Mouse (Mus musculus): ENCODE data around the gene H2-Ab1. TPM values are rescaled to one million over a fixed set of nuclear protein-coding genes. Genes with fewer than 3 reads are reported as not detected.

H2-Ab1 gene
- polyA plus RNA-seq, 1 experiment from 2014 or later, result 11.7 TPM

DNA sequence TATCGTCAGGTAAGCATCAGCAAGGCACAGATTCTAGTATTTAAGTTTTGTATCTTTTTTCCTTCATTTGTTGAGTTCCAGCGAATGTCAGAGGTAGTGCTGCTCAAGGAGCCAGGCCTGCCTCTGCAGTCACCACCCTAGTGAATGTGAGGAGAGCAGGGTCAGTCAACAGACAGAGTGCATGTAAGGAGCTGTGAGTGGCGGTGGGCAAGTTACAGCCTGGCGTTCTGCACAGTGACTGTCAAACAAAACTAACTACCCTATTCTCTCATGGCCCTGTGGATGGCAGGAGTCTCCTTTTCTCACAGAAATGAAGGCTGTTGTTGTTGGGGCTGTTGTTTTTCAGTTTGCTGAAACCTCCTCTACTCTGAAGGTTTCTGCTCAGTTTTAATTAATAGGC is 27.9 kb downstream of the H2-Ab1 start:
- H3K4me3 ChIP-seq (replicated peaks), result no peak overlapping the region

DNA sequence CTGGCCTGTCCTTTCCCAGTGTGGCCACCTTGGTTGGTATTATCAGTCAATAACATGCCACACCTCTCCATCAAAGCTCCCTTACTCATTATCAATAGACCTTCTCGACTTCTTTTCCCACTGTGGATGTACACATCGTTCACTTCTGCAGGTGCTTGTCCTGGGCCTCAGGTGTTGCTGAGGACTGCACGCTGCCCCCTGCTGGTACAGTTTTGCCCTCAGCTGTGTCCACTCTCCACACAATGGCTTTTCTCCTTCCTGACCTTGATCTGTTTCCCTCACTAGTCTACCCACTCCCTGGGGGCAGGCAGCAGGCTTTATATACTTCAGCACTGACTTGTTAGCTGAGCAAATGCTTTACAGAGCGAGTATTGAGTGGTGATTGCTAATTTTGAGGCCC is 28.4 kb downstream of the H2-Ab1 start:
- ATAC-seq (ENCODE audit: insufficient number of reproducible peaks, low FRiP score, low TSS enrichment, low read depth), result no peak
- Histone ChIP-seq H3K9me3 (replicated peaks) (no peaks in the 10 kb centered on the region), H3K4me1 (no peaks in the 10 kb centered on the region), H3K27me3 (no peaks in the 10 kb centered on the region), H3K27ac (replicated peaks) (no peak overlapping the region), H3K4me3 (replicated peaks) (no peak overlapping the region), H3K36me3 (no peaks in the 10 kb centered on the region), H3K9ac (no peak overlapping the region), H3K4me2 (replicated peaks) (no peak overlapping the region)
- WGBS, result 32% methylated on average over 4 of the region's 4 CpGs

More for the DNA sequence above, 27.9 kb downstream of the H2-Ab1 start:
- 66% methylated on average over 4 of the region's 4 CpGs for WGBS
- Histone ChIP-seq H3K4me2 (replicated peaks) (no peak overlapping the region), H3K36me3 (no peaks in the 10 kb centered on the region), H3K9me3 (replicated peaks) (no peaks in the 10 kb centered on the region), H3K27me3 (no peaks in the 10 kb centered on the region), H3K4me1 (no peaks in the 10 kb centered on the region), H3K9ac (no peak overlapping the region), H3K27ac (replicated peaks) (no peak overlapping the region)
- no peak for ATAC-seq (ENCODE audit: insufficient number of reproducible peaks, low FRiP score, low TSS enrichment, low read depth)

DNA sequence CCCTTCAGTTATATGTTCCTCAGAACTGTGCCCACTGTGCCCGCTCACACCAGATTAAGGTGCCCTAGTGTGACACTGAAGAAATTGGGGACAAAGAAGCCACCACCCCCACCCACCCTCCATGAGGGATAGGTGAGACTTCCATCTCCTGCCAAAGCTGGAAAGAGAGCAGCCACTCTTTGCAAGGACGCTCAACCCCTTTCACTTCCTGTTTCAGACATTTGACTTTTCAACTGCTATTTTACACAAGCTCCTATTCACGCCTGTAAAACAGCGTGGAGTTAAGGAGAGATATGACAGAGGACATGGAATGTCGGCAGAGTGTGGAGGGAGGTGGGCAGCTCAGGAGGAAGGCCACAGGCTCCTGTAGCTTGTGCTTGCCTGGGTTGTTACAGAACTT is 29.0 kb downstream of the H2-Ab1 start:
- whole genome bisulfite sequencing, result 69% methylated on average over 5 of the region's 5 CpGs

DNA sequence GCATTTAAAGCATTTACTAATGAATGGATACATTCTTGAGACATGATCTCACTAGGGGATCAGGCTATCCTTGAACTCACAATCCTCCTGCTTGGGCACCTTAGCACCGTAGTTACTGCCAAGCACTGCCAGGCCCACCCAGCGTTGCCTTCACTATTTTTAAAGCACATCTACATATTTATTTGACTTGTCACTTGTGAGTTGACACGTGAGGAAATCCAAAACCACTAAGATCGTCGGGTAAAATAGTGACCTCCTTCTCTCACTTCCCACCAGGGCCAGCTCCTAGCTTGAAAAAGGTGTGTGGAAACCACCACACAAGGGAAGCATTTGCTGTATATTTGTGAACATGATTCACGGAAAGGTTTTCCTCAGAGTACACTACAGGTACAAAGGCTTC is 29.5 kb downstream of the H2-Ab1 start:
- Histone ChIP-seq H3K27ac (replicated peaks) (no peak overlapping the region), H3K9ac (no peak overlapping the region), H3K27me3 (no peaks in the 10 kb centered on the region), H3K4me1 (0 out of 2 replicates have a peak, but pooled peaks cover 4% of the 10 kb centered on the region), H3K36me3 (no peaks in the 10 kb centered on the region), H3K4me3 (replicated peaks) (no peak overlapping the region), H3K4me2 (replicated peaks) (no peak overlapping the region), H3K9me3 (replicated peaks) (no peaks in the 10 kb centered on the region)
- 65% methylated on average over 6 of the region's 6 CpGs for WGBS
- no peak for ATAC-seq (ENCODE audit: insufficient number of reproducible peaks, low FRiP score, low TSS enrichment, low read depth)

More for the DNA sequence above, 29.0 kb downstream of the H2-Ab1 start:
- Histone ChIP-seq H3K27ac (replicated peaks) (no peak overlapping the region), H3K27me3 (no peaks in the 10 kb centered on the region), H3K9me3 (replicated peaks) (no peaks in the 10 kb centered on the region), H3K4me1 (0 out of 2 replicates have a peak, but pooled peaks cover 2% of the 10 kb centered on the region), H3K4me2 (replicated peaks) (no peak overlapping the region), H3K36me3 (no peaks in the 10 kb centered on the region), H3K9ac (no peak overlapping the region), H3K4me3 (replicated peaks) (no peak overlapping the region)
- ATAC-seq (ENCODE audit: insufficient number of reproducible peaks, low FRiP score, low TSS enrichment, low read depth), result no peak

DNA sequence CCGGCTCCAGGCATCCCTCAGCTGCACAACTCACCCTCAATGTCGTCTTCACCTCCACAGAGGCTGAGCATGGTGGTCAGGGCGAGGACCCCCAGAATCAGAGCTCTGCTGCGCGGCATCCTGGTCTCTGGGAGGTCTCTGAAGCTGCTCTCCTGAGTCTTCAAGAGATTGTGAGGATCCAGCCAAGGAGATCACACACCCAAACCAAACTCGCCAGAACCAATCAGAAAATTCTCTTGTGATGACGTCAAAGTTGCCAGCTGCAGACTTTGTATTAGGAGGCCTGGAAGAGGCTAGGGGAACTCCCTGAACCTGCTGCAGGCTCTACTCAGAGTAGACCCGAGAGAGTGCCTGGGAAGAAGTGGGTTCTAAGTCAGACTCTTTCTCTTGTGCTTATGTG is 30.2 kb downstream of the H2-Ab1 start, which contains the start of gene H2-Aa:
TSS of gene H2-Aa (minus strand) at position 176 of the 400 bp plus-strand sequence.
- no peaks in the 10 kb centered on the region for H3K9me3 ChIP-seq (replicated peaks)
- no peak within 1 kb of the TSS for H3K27ac ChIP-seq (replicated peaks)
- no peak within 1 kb of the TSS for H3K4me3 ChIP-seq (replicated peaks)
- no peaks in the 10 kb centered on the region for H3K27me3 ChIP-seq
- no peak for ATAC-seq (ENCODE audit: insufficient number of reproducible peaks, low FRiP score, low TSS enrichment, low read depth)
- 17% methylated on average over 8 of the region's 8 CpGs for WGBS
- no peak within 1 kb of the TSS for H3K4me2 ChIP-seq (replicated peaks)
- H3K9ac ChIP-seq, result no peak within 1 kb of the TSS
- H3K36me3 ChIP-seq, result no peaks in the 10 kb centered on the region
- H3K4me1 ChIP-seq, result 0 out of 2 replicates have a peak, but pooled peaks cover 4% of the 10 kb centered on the region

DNA sequence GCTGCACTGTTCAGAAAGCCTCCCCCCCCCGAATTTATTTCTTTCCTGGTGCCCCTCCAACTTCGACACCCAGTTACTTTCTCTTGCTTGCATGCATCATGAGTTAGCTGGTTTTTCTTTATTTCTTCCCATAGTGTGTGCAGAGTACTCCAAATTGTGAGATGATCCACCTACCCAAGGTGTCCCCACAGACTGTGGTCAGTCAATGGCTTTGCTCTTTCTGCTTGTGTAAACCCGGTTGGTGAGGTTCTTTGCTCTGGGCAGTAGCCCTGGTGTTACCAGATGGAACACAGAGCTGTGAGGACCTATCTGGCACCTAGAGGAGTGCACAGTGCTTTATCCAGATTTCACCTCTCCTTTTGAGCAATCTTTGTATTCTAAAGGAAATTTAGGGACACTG is 30.6 kb downstream of the H2-Ab1 start:
- Histone ChIP-seq H3K4me2 (replicated peaks) (no peak overlapping the region), H3K36me3 (no peaks in the 10 kb centered on the region), H3K27ac (replicated peaks) (no peak overlapping the region), H3K9ac (no peak overlapping the region), H3K4me1 (0 out of 2 replicates have a peak, but pooled peaks cover 4% of the 10 kb centered on the region), H3K27me3 (no peaks in the 10 kb centered on the region), H3K9me3 (replicated peaks) (no peaks in the 10 kb centered on the region), H3K4me3 (replicated peaks) (no peak overlapping the region)
- ATAC-seq (ENCODE audit: insufficient number of reproducible peaks, low FRiP score, low TSS enrichment, low read depth), result no peak
- WGBS, result 68% methylated on average over 3 of the region's 3 CpGs

DNA sequence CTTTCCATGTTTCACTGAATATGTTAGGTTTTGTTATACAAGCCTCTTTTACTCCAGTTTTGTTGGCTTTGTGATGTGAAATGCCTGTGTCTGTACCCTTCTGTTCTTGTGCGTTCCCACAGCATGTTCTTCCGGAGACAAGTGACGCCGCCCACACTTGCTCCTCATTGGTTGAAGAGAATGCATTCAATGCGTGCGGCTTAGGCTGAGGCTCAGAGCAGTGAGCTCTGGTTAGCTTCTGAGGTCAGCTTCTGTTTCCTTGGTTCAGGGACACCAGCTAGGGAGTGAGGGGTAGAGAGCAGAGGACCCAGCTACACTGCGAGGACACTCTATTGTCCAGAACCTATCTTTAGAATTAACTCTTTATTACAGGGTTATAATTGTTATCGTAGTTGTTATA is 34.1 kb downstream of the H2-Ab1 start:
- H3K9ac ChIP-seq, result no peak overlapping the region
- H3K36me3 ChIP-seq, result no peaks in the 10 kb centered on the region
- H3K9me3 ChIP-seq (replicated peaks), result no peaks in the 10 kb centered on the region
- no peaks in the 10 kb centered on the region for H3K27me3 ChIP-seq
- no peak for ATAC-seq (ENCODE audit: insufficient number of reproducible peaks, low FRiP score, low TSS enrichment, low read depth)
- no peak overlapping the region for H3K4me2 ChIP-seq (replicated peaks)
- no peak overlapping the region for H3K4me3 ChIP-seq (replicated peaks)
- 12% methylated on average over 8 of the region's 8 CpGs for WGBS
- H3K4me1 ChIP-seq, result 0 out of 2 replicates have a peak, but pooled peaks cover 9% of the 10 kb centered on the region
- H3K27ac ChIP-seq (replicated peaks), result no peak overlapping the region

DNA sequence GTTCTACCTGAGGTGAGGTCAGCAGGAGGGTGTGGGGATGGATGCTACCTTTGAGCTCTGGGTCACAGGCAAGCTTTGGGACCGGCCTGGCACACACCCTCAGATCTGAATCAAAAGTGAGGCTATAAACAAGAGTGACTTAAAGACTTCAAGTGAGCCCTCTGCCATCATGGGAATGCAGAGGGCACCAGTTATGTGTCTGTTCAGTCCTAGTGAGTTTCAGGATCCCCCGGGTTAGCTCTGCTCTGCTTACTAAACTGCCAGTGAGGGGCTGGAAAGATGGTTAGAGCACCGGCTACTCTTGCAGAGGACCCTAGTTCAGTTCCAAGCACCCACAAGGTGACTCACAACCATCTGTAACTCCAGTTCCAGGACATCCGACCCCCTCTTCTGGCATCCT is 35.1 kb downstream of the H2-Ab1 start:
- Histone ChIP-seq H3K27ac (replicated peaks) (no peak overlapping the region), H3K36me3 (no peaks in the 10 kb centered on the region), H3K9ac (no peak overlapping the region), H3K4me3 (replicated peaks) (no peak overlapping the region), H3K4me2 (replicated peaks) (no peak overlapping the region), H3K4me1 (0 out of 2 replicates have a peak, but pooled peaks cover 9% of the 10 kb centered on the region), H3K27me3 (no peaks in the 10 kb centered on the region), H3K9me3 (replicated peaks) (no peaks in the 10 kb centered on the region)
- WGBS, result 91% methylated on average over 4 of the region's 4 CpGs
- ATAC-seq (ENCODE audit: insufficient number of reproducible peaks, low FRiP score, low TSS enrichment, low read depth), result no peak

DNA sequence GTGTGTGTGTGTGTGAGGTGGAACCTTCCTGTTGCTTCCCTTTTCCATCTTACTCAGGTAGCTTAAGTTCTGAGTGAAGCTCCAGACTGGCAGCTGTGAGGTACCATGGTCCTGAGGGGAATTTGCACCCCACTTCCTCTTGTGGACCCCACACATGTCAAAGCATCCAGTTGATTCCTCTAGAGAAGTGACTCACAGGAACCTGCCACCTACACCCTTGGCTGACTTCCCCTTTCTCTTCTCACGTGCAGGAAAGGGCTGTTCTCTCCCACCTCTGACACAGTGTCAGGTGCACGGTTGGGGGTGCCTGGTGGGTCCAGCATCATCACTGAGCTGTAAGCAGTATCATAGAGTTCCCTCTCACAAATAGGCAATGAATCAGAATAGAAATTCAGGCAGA is 36.0 kb downstream of the H2-Ab1 start:
- no peak for ATAC-seq (ENCODE audit: insufficient number of reproducible peaks, low FRiP score, low TSS enrichment, low read depth)
- Histone ChIP-seq H3K9ac (no peak overlapping the region), H3K36me3 (no peaks in the 10 kb centered on the region), H3K9me3 (replicated peaks) (no peaks in the 10 kb centered on the region), H3K4me1 (0 out of 2 replicates have a peak, but pooled peaks cover 9% of the 10 kb centered on the region), H3K4me3 (replicated peaks) (no peak overlapping the region), H3K27ac (replicated peaks) (no peak overlapping the region), H3K27me3 (no peaks in the 10 kb centered on the region), H3K4me2 (replicated peaks) (no peak overlapping the region)
- 56% methylated on average over 2 of the region's 2 CpGs for WGBS

DNA sequence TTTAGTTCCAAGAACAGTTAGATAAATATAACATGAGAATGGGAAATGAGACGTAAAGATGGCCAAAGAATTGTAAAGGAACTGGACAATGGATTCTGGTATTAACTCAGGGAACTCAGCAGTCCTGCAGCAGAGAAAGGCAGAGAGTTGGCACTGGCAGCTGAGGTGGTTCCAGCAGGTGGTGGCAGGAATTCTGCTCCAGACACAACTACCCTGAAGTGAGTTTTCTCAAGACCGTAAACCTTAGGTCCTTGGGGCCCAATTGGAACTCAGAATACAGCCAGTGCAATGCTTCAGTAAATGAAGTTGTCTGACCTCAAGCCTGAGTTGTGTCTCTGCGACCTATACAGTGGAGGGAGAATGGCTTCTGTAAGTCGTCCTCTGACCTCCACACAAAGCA is 36.8 kb downstream of the H2-Ab1 start:
- no peak overlapping the region for H3K4me2 ChIP-seq (replicated peaks)
- 69% methylated on average over 4 of the region's 4 CpGs for WGBS
- 0 out of 2 replicates have a peak, but pooled peaks cover 9% of the 10 kb centered on the region for H3K4me1 ChIP-seq
- H3K27ac ChIP-seq (replicated peaks), result no peak overlapping the region
- H3K9ac ChIP-seq, result no peak overlapping the region
- H3K36me3 ChIP-seq, result no peaks in the 10 kb centered on the region
- H3K27me3 ChIP-seq, result no peaks in the 10 kb centered on the region
- no peak overlapping the region for H3K4me3 ChIP-seq (replicated peaks)
- ATAC-seq (ENCODE audit: insufficient number of reproducible peaks, low FRiP score, low TSS enrichment, low read depth), result no peak
- no peaks in the 10 kb centered on the region for H3K9me3 ChIP-seq (replicated peaks)

DNA sequence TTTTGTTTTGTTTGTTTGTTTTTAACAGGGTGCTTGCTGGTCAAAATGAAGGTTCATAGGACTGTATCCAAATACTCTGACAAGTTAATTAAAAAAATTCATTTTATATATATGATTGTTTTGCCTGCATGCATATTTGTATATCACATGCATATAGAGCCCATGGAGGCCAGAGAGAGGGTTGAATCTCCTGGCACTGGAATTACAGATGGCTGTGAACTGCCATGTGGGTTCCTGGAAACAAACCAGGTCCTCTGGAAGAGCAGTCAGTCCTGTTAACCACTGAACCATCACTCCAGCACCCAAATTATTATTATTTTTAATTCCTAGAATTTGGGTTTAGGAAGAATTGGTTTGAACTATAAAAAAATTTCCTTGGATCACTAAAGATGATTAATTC is 37.8 kb downstream of the H2-Ab1 start:
- Histone ChIP-seq H3K4me1 (0 out of 2 replicates have a peak, but pooled peaks cover 9% of the 10 kb centered on the region), H3K9ac (no peak overlapping the region), H3K4me3 (replicated peaks) (no peak overlapping the region), H3K36me3 (no peaks in the 10 kb centered on the region), H3K27me3 (no peaks in the 10 kb centered on the region), H3K9me3 (replicated peaks) (no peaks in the 10 kb centered on the region), H3K27ac (replicated peaks) (no peak overlapping the region), H3K4me2 (replicated peaks) (no peak overlapping the region)
- no peak for ATAC-seq (ENCODE audit: insufficient number of reproducible peaks, low FRiP score, low TSS enrichment, low read depth)
